Mouse (Mus musculus): ENCODE data around the gene Ece2. TPM values are rescaled to one million over a fixed set of nuclear protein-coding genes. Genes with fewer than 3 reads are reported as not detected.

Gene Ece2
- total and polyA plus RNA-seq, 3 experiments: 0.16 TPM; not detected in 2

DNA sequence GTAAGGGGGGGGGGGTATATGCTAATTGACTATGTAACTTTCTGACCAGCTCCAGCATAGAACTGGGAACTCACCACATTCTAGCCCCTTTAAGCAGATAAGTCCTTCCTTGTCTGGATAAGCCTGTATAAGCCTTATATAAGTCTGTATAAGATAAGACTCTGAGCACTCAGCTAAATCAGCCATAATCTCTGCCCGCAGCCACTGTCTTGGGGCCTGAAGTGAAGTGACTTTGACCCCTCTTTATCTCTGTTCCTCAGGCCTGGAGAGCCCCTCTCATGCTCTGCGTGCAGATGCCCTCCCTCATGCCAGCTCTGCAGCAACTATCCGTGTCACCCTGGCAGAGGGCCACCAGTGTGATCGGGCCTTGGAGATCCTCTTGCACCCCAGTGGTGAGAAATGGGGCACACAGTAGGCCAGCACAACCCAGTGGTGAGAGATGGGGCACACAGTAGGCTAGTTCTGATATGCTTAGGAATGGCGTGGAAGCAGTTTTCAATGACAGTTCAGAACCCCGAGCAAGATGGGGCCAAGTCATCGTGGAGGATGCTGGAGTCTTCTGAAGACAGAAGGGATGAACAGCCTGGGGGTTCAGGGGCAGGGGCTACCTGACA, 34.5 kb upstream of the Ece2 start:
- H3K4me1 ChIP-seq (ENCODE audit: insufficient read depth, low read depth, low read length): peaks cover 72% of the 10 kb centered on the region

DNA sequence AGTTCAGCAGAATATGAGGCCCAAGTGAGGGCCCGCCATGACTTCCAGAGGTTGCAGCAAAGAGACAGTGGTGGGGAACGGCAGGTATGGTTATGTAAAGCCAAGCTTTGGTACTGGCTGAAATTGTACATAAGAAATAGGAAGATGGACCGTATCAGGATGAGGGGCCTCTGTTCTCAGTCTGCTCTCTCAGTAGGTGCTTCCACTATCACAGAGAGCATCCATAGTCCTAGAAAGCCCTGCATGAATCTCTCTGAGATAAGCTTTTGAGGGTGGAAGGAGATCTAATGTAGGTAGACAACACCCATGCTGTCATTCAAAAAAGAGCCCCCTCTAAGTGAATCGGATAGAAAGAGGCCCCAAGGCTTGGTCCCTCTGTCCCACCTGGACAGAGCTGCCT, 33.9 kb upstream of the Ece2 start:
- peak overlapping the region; percentile 63; the same call in 1 of the 2 replicates for H3K4me3 ChIP-seq (ENCODE audit: low read depth, low read length)
- no peak for TF ChIP-seq TAL1 (conservative IDR thresholded peaks at IDR 0.05; ENCODE audit: low read depth, low read length)
- TF ChIP-seq POLR2AphosphoS5 (IDR thresholded peaks at IDR 0.05; ENCODE audit: insufficient replicate concordance, low read depth, low read length): no peak
- ATAC-seq (ENCODE audit: extremely low read depth, insufficient number of reproducible peaks, low FRiP score, poor library complexity, severe bottlenecking): no peak
- peaks cover 66% of the 10 kb centered on the region for H3K4me1 ChIP-seq (ENCODE audit: insufficient read depth, low read depth, low read length)
- H3K27me3 ChIP-seq (ENCODE audit: insufficient read depth, low read length): peaks cover 20% of the 10 kb centered on the region
- H3K9me3 ChIP-seq (replicated peaks): peaks cover 8% of the 10 kb centered on the region
- no peaks in the 10 kb centered on the region for H3K36me3 ChIP-seq (replicated peaks)
- no peak for DNase-seq (ENCODE audit: low spot score)

More for the DNA sequence above, 34.5 kb upstream of the Ece2 start:
- Histone ChIP-seq H3K4me3 (ENCODE audit: low read depth, low read length) (peak overlapping the region; percentile 63; the same call in 1 of the 2 replicates), H3K36me3 (replicated peaks) (no peaks in the 10 kb centered on the region), H3K27me3 (ENCODE audit: insufficient read depth, low read length) (peaks cover 23% of the 10 kb centered on the region), H3K9me3 (replicated peaks) (peaks cover 8% of the 10 kb centered on the region)
- TF ChIP-seq TAL1 (conservative IDR thresholded peaks at IDR 0.05; ENCODE audit: low read depth, low read length) (peak; percentile 97), GATA1 (IDR thresholded peaks at IDR 0.05; ENCODE audit: borderline replicate concordance, low read length) (no peak)
- ATAC-seq (ENCODE audit: extremely low read depth, insufficient number of reproducible peaks, low FRiP score, poor library complexity, severe bottlenecking) (peak; percentile 91), DNase-seq (ENCODE audit: low spot score) (peak; percentile 64)

DNA sequence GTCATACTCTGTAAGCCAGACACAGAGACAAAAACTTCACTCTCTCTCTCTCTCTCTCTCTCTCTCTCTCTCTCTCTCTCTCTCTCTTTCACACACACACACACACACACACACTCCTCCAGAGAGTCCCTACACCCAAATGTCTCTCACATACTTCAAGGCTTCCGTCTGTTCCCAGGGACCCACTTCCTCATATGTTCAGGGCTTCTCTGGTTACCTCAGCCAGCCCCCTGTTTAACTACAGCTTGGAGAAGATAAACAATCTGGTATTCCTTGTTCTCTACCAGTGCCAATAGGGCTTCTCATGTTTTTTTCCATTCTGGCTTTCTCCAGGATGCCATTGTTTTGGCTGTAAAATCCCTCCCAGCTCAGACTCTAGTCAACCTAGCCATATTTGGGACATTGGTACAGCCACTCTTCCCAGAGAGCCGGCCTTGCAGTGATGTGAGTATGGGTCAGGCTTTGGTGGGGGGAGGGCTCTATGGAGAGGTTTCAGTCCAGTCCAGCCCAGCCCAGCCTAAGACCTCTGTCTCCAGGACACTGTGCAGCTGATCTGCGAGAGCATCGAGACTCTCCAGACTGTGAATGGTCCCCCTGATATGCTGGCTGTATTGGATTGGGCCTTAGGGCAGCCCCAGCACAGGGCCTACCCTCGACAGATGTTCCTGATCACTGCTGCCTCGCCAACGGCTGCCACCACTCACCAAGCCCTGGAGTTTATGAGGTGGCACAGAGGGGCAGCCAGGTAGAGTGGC, 32.8 kb upstream of the Ece2 start:
- ATAC-seq (ENCODE audit: extremely low read depth, insufficient number of reproducible peaks, low FRiP score, poor library complexity, severe bottlenecking): no peak
- no peak for DNase-seq (ENCODE audit: low spot score)
- peaks cover 13% of the 10 kb centered on the region for H3K27me3 ChIP-seq (ENCODE audit: insufficient read depth, low read length)
- H3K36me3 ChIP-seq (replicated peaks): no peaks in the 10 kb centered on the region
- no peaks in the 10 kb centered on the region for H3K9me3 ChIP-seq (replicated peaks)
- H3K4me3 ChIP-seq (ENCODE audit: low read depth, low read length): no peak overlapping the region; the same call in 1 of the 2 replicates
- peaks cover 55% of the 10 kb centered on the region for H3K4me1 ChIP-seq (ENCODE audit: insufficient read depth, low read depth, low read length)
- TF ChIP-seq TAL1 (conservative IDR thresholded peaks at IDR 0.05; ENCODE audit: low read depth, low read length) (no peak), GATA2 (IDR thresholded peaks at IDR 0.05; ENCODE audit: borderline replicate concordance, low read depth, low read length) (no peak), CTCF (IDR thresholded peaks at IDR 0.05; ENCODE audit: low read depth, low read length) (no peak), GATA1 (IDR thresholded peaks at IDR 0.05; ENCODE audit: borderline replicate concordance, low read length) (no peak), POLR2AphosphoS5 (IDR thresholded peaks at IDR 0.05; ENCODE audit: insufficient replicate concordance, low read depth, low read length) (no peak)

DNA sequence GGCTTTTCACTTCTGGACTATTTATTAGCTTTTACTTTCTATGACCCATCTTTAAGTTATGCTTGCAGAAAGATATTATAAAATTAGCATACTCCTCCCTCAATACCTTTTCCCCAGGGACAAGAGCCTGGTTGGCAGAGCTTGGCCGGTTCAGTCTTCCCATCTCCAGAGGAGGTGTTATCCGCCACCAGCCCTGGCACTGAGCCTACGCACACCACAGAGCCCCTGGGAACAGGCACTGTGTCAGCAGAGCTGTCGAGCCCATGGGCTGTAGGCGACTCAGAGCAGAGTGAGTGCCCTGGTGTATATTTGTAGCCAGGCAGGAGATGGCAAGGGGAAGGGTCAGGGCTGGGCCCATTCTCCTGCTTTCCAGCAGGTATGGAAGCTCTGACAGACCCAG, 29.1 kb upstream of the Ece2 start:
- TF ChIP-seq POLR2AphosphoS5 (IDR thresholded peaks at IDR 0.05; ENCODE audit: insufficient replicate concordance, low read depth, low read length) (no peak), GATA1 (IDR thresholded peaks at IDR 0.05; ENCODE audit: borderline replicate concordance, low read length) (no peak), GATA2 (IDR thresholded peaks at IDR 0.05; ENCODE audit: borderline replicate concordance, low read depth, low read length) (no peak), CTCF (IDR thresholded peaks at IDR 0.05; ENCODE audit: low read depth, low read length) (no peak), TAL1 (conservative IDR thresholded peaks at IDR 0.05; ENCODE audit: low read depth, low read length) (no peak)
- DNase-seq (ENCODE audit: low spot score): no peak
- peaks cover 30% of the 10 kb centered on the region for H3K4me1 ChIP-seq (ENCODE audit: insufficient read depth, low read depth, low read length)
- H3K4me3 ChIP-seq (ENCODE audit: low read depth, low read length): no peak overlapping the region
- H3K9me3 ChIP-seq (replicated peaks): no peaks in the 10 kb centered on the region
- no peak for ATAC-seq (ENCODE audit: extremely low read depth, insufficient number of reproducible peaks, low FRiP score, poor library complexity, severe bottlenecking)
- H3K36me3 ChIP-seq (replicated peaks): peaks cover 19% of the 10 kb centered on the region
- peaks cover 9% of the 10 kb centered on the region for H3K27me3 ChIP-seq (ENCODE audit: insufficient read depth, low read length)

DNA sequence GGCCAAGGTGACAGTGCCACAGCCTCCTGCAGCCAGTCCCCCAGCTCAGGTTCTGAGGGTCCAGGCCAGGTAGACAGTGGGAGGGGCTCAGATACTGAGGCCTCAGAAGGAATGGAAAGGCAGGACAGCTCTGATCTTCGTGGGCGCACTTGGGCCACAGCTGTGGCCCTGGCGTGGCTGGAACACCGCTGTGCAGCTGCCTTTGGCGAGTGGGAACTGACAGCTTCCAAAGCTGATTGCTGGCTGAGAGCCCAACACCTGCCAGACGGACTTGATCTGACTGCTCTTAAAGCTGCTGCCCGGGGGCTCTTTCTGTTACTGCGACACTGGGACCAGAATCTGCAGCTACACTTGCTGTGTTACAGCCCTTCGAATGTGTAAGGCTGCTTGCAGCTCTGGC, 24.9 kb upstream of the Ece2 start:
- H3K9me3 ChIP-seq (replicated peaks): no peaks in the 10 kb centered on the region
- DNase-seq (ENCODE audit: low spot score) (no peak), ATAC-seq (ENCODE audit: extremely low read depth, insufficient number of reproducible peaks, low FRiP score, poor library complexity, severe bottlenecking) (no peak)
- H3K4me1 ChIP-seq (ENCODE audit: insufficient read depth, low read depth, low read length): peaks cover 24% of the 10 kb centered on the region
- no peak overlapping the region for H3K4me3 ChIP-seq (ENCODE audit: low read depth, low read length)
- peaks cover 9% of the 10 kb centered on the region; the same call in 1 of the 2 replicates for H3K27me3 ChIP-seq (ENCODE audit: insufficient read depth, low read length)
- no peak for TF ChIP-seq GATA1 (IDR thresholded peaks at IDR 0.05; ENCODE audit: borderline replicate concordance, low read length)
- TF ChIP-seq TAL1 (conservative IDR thresholded peaks at IDR 0.05; ENCODE audit: low read depth, low read length): no peak
- no peak for TF ChIP-seq POLR2AphosphoS5 (IDR thresholded peaks at IDR 0.05; ENCODE audit: insufficient replicate concordance, low read depth, low read length)
- TF ChIP-seq GATA2 (IDR thresholded peaks at IDR 0.05; ENCODE audit: borderline replicate concordance, low read depth, low read length): no peak
- no peak for TF ChIP-seq CTCF (IDR thresholded peaks at IDR 0.05; ENCODE audit: low read depth, low read length)
- H3K36me3 ChIP-seq (replicated peaks): peaks cover 57% of the 10 kb centered on the region

DNA sequence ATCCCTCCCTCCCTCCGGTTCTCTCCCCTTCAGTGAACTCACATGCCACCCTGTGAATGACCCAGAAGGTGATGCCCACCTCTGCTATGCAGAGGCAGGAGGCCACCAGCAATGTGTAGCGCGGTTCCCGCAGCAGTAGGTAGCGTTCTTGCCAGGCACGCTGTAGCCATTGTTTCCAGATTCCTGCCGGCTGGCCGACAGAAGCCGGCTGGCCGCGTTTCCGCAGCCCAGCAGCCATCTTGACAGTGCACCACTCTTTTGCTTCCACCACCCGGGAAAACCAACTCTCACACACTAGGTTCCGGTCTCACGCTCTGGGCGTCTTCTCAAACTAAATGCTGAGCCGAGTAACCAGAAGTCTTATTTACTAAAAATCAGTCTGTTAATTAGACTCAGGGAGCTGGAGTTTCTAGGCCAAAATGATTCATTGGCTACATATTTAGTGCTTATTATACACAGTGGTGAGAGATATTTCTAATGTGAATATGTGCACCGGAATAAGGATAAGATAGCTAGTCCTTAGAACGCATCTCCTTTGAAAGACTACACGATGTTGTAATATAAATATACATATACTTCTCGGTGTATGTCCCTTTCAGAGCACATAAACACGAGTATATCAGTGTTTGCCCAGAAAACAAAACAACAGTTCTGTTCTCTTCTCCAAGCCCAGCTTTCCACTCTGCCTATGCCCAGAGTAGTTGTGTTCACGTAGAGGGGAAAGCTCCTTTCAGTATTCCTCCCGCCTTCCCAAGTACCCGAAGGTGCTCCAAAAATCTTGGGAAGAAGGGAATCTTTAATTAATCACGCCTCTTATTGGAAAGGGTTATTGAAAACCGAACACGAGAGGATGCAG, 18.9 kb upstream of the Ece2 start:
- Histone ChIP-seq H3K4me3 (ENCODE audit: low read depth, low read length) (peak overlapping the region; percentile 85), H3K4me1 (ENCODE audit: insufficient read depth, low read depth, low read length) (peaks cover 36% of the 10 kb centered on the region), H3K9me3 (replicated peaks) (no peaks in the 10 kb centered on the region), H3K27me3 (ENCODE audit: insufficient read depth, low read length) (no peaks in the 10 kb centered on the region), H3K36me3 (replicated peaks) (peaks cover 59% of the 10 kb centered on the region)
- ATAC-seq (ENCODE audit: extremely low read depth, insufficient number of reproducible peaks, low FRiP score, poor library complexity, severe bottlenecking) (peak; percentile 41; the same call in 1 of the 2 replicates), DNase-seq (ENCODE audit: low spot score) (peak; percentile 63)
- no peak for TF ChIP-seq GATA2 (IDR thresholded peaks at IDR 0.05; ENCODE audit: borderline replicate concordance, low read depth, low read length)
- no peak for TF ChIP-seq CTCF (IDR thresholded peaks at IDR 0.05; ENCODE audit: low read depth, low read length)
- TF ChIP-seq TAL1 (conservative IDR thresholded peaks at IDR 0.05; ENCODE audit: low read depth, low read length): no peak
- no peak for TF ChIP-seq GATA1 (IDR thresholded peaks at IDR 0.05; ENCODE audit: borderline replicate concordance, low read length)
- no peak for TF ChIP-seq POLR2AphosphoS5 (IDR thresholded peaks at IDR 0.05; ENCODE audit: insufficient replicate concordance, low read depth, low read length)

Measured in G1E (cell line).